Mouse (Mus musculus) liver, embryonic 14.5 days (tissue): ENCODE measurements around the gene Cd200.

Experiments
- CTCF ChIP-seq: IDR thresholded peaks from 2 replicates; pipeline ENCODE4 v1.5.1; 2016; ENCODE audit warnings: antibody characterized with exemption, low read depth, control low read depth
- EP300 ChIP-seq: IDR thresholded peaks from 2 replicates; pipeline ENCODE4 v1.6.1; 2016; ENCODE audit warnings: antibody characterized with exemption, low read depth

- TF ChIP-seq CTCF (no peak), EP300 (no peak)
Observed at GRCm38 (mm10) chr16:45334891-45335290, 74.0 kb downstream of the Cd200 start.
